Mouse (Mus musculus): ENCODE measurements at regions not wholly inside any gene's neighbourhood (a gene's known extent, or its start where the extent isn't known, plus 50 kb on each side); places are given as distances from the start of the nearest gene placed in this dataset.

- no peak for TF ChIP-seq CTCF (IDR thresholded peaks at IDR 0.05; ENCODE audit: extremely low read depth, insufficient read length, insufficient replicate concordance, low read depth, low read length)
- TF ChIP-seq POLR2A (IDR thresholded peaks at IDR 0.05; ENCODE audit: low read depth, low read length): no peak
Measured at GRCm38 (mm10) chr1:128770786-128771185, 178.7 kb upstream of the Cxcr4 start.

Measured in small intestine, adult 2 months (tissue).